14 mouse cellular contexts compared by ENCODE assay signal in genomic region chr4:125149460-125149859, GRCm38 (mm10).
"Had no signal": no experiment of that assay in that cellular context is flagged by ENCODE, and none has a peak within 500 bp of the region (broad histone marks: within the 10 kb centered on the region; RNA-seq: fewer than 3 reads in every experiment).

No protein-coding gene starts in this region.

- H3K36me3 ChIP-seq: kidney, embryonic 15.5 days; liver, embryonic 13.5 days had no signal

- ATAC-seq: intestine, embryonic 16.5 days had no signal

- DNase-seq: kidney, adult 2 months; kidney, postnatal 25 days; layer of hippocampus, adult 9-11 months; liver, embryonic 13.5 days; lung, adult 2 months; lung, postnatal 14 days; lung, postnatal 4 days; midbrain, embryonic 14.5 days; thymus, postnatal 25 days had no signal

- H3K4me1 ChIP-seq: kidney, embryonic 15.5 days; liver, embryonic 13.5 days had no signal

- H3K4me2 ChIP-seq: kidney, embryonic 15.5 days; liver, embryonic 13.5 days; midbrain, embryonic 11.5 days had no signal

- H3K9ac ChIP-seq: kidney, embryonic 15.5 days; liver, embryonic 13.5 days had no signal

- H3K9me3 ChIP-seq: kidney, embryonic 15.5 days; liver, embryonic 13.5 days had no signal

- H3K27ac ChIP-seq: kidney, embryonic 15.5 days; layer of hippocampus, adult 2 months; left cerebral cortex, adult 2 months; liver, embryonic 13.5 days had no signal

- H3K4me3 ChIP-seq: kidney, embryonic 15.5 days; layer of hippocampus, adult 2 months; left cerebral cortex, adult 2 months; liver, embryonic 13.5 days had no signal
